Mouse (Mus musculus) thymus, postnatal 10 days (tissue): Measurements from ENCODE around the gene Slc13a3.
A peak's percentile ranks its signal among the peaks of the same experiment; 100 is the strongest.

Experiments
- DNase-seq, 2 experiments: peaks; one replicate each; pipeline ENCODE4 v3.0.0; 2021; ENCODE audit warnings: low spot score in 2 of 2

The Slc13a3 gene

DNA sequence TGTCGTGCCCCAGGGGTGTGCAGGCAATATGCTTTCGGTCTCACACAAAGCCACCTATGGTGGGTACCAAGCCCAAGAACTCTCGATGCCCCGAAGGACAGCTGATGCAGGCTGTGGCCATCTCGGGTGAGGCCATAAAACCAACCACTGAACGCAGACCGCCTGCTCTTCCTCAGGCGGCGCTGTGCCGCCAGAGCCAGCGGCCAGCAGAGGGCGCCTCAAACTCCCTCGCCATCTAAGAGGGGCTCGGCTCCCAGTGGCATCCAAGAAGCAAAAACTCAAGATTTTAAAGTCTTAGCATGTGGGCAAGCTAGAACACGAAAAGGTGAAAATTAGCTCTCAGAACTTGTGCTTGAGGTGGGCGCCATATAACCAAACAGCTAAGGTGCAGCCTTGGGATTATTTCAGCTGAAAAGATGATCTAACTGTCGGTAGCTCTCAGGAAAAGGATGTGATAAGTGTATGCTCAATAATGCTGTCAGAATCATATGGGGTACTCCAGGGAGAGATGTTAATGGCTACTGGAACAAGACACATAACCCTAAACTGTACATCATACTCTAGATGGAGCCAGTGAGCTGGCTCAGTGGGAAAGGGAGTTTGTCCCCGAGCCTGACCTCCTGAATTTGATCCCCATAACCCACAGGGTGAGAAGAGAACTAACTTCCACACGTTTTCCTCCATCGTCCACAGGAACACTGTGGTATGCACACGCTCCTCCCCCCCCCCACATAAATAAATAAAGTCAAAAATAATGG lies 108.5 kb downstream of the Slc13a3 start:
- peak in 1 of 2 experiments; percentile 56 for DNase-seq

DNA sequence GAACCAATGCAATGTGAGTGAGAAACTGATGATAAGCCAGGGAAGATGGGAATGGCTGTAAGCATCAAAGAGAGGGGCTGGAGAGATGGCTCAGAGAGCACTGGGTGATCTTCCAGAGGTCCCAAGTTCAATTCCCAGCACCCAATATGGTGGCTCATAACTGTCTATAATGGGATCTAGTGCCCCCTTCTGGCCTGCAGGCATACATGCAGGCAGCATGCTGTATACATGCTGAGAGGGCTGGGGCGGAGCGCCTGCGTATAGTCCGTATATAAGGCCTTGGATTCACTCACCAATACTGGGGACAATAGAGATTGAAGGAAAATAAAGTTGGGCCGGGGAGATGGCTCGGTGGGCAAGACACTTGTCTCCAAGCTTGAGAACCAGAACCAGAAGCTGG lies 109.7 kb downstream of the Slc13a3 start:
- no peak for DNase-seq

DNA sequence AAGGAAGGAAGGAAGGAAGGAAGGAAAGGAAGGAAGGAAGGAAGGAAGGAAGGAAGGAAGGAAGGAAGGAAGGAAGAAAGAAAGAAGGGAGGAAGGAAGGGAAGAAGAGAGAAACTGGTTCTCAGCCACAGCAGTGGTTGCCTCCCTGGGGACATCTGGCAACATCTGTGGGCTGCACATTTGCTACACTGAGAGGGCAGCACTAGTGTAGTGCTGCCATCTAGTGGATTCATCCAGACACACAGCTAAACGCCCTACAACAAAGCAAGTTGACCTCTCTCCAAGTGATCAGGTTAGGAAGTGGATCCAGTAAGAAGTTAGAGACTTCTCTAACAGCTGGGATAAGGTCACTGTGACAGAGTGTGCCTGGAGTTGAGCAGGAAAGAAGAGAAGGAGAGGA lies 112.2 kb downstream of the Slc13a3 start:
- DNase-seq: peak in 1 of 2 experiments; percentile 52
